Mouse (Mus musculus) MN1 (cell line): ENCODE measurements around the gene Slc39a1.
"Not testable (repeated sequence)": the region's sequence is repeated elsewhere in the genome, so short reads cannot be mapped to it uniquely, and the experiment has no call there.

Experiments
- DNase-seq: peaks from one replicate; pipeline ENCODE4 v3.0.0-alpha.2; 2016; ENCODE audit warnings: low spot score

Gene Slc39a1

GRCm38 (mm10) chr3:90241669-90242358 lies 6.2 kb upstream of the Slc39a1 start:
- DNase-seq, result no peak

- no peak for DNase-seq
Observed at GRCm38 (mm10) chr3:90242984-90243775, 4.8 kb upstream of the Slc39a1 start, which contains the start of gene Creb3l4. Gene Creb3l4 (minus strand): TSS chr3:90243512.

GRCm38 (mm10) chr3:90245406-90245805 lies 2.6 kb upstream of the Slc39a1 start:
- no peak for DNase-seq

GRCm38 (mm10) chr3:90247630-90247959 lies 377 bp upstream of the Slc39a1 start:
- no peak for DNase-seq

GRCm38 (mm10) chr3:90248746-90249100 lies 751 bp downstream of the Slc39a1 start:
- DNase-seq, result peak; percentile 46

- DNase-seq, result no peak
Observed at GRCm38 (mm10) chr3:90250791-90251190, 2.8 kb downstream of the Slc39a1 start.

GRCm38 (mm10) chr3:90251731-90252226 lies 3.8 kb downstream of the Slc39a1 start:
- DNase-seq, result not testable (repeated sequence)

- DNase-seq, result not testable (repeated sequence)
Observed at GRCm38 (mm10) chr3:90252659-90253058, 4.7 kb downstream of the Slc39a1 start.

GRCm38 (mm10) chr3:90253174-90253573 lies 5.2 kb downstream of the Slc39a1 start:
- DNase-seq, result not testable (repeated sequence)

- DNase-seq, result peak; percentile 97
Observed at GRCm38 (mm10) chr3:90253653-90254418, 5.9 kb downstream of the Slc39a1 start, which contains the start of gene Crtc2. Gene Crtc2 (plus strand): TSS chr3:90254163.

GRCm38 (mm10) chr3:90254419-90255193 lies 6.6 kb downstream of the Slc39a1 start:
- no peak for DNase-seq

GRCm38 (mm10) chr3:90255194-90255565 lies 7.2 kb downstream of the Slc39a1 start:
- DNase-seq, result no peak

- DNase-seq, result no peak
Observed at GRCm38 (mm10) chr3:90255784-90256353, 7.9 kb downstream of the Slc39a1 start.

GRCm38 (mm10) chr3:90256731-90257530 lies 9.0 kb downstream of the Slc39a1 start:
- peak; percentile 46 for DNase-seq

- no peak for DNase-seq
Observed at GRCm38 (mm10) chr3:90258521-90258920, 10.5 kb downstream of the Slc39a1 start.

GRCm38 (mm10) chr3:90263121-90263771 lies 15.3 kb downstream of the Slc39a1 start:
- no peak for DNase-seq

- no peak for DNase-seq
Observed at GRCm38 (mm10) chr3:90264687-90265033, 16.7 kb downstream of the Slc39a1 start.

GRCm38 (mm10) chr3:90265034-90265931 lies 17.3 kb downstream of the Slc39a1 start, which contains the start of gene Dennd4b:
Gene Dennd4b (plus strand): TSS chr3:90265185.
- peak; percentile 91 for DNase-seq
